Mouse (Mus musculus): ENCODE results near the gene Cep97. TPM values are rescaled to one million over a fixed set of nuclear protein-coding genes. Genes with fewer than 3 reads are reported as not detected.
"Not testable (repeated sequence)": the region's sequence is repeated elsewhere in the genome, so short reads cannot be mapped to it uniquely, and the experiment has no call there.

The Cep97 gene
- polyA plus RNA-seq, 1 experiment from 2014 or later, result 9.3 TPM

DNA sequence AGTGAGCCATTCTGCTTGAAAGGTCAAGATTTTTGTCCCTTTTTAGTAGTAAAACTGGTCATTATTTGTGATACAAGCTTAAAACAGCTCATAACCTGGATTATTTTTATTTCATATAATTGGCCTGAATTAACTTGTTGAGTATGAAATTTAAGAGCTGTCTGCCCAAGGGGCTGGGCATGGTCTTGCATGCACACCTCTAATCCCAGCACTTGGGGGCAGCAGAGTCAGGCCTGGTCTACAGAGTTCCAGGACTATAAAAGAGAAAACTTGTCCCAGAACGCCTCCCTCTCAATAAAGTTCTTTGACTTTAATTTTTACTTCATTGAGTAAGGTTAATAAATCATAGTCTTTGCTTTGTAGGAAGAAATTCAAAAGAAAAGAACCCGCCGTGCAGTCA, 34.5 kb upstream of the Cep97 start:
- 88% methylated on average over 3 of the region's 3 CpGs for WGBS
- DNase-seq (ENCODE audit: low spot score) (no peak), ATAC-seq (replicated peaks; ENCODE audit: low FRiP score) (no peak)
- Histone ChIP-seq H3K9ac (ENCODE audit: low read depth, low read length) (no peak overlapping the region), H3K4me1 (replicated peaks; ENCODE audit: control insufficient read depth, insufficient read depth, low read length) (peaks cover 26% of the 10 kb centered on the region), H3K27me3 (replicated peaks; ENCODE audit: control insufficient read depth, insufficient read depth, low read length) (no peaks in the 10 kb centered on the region), H3K36me3 (ENCODE audit: control insufficient read depth, insufficient read depth, low read length) (peaks cover 29% of the 10 kb centered on the region), H3K9me3 (ENCODE audit: control insufficient read depth, low read length) (no peaks in the 10 kb centered on the region), H3K4me2 (peak overlapping the region; percentile 40; the same call in 1 of the 2 replicates), H3K4me3 (ENCODE audit: low read depth, low read length) (peak overlapping the region; percentile 5; the same call in 1 of the 2 replicates), H3K27ac (ENCODE audit: low read depth, low read length) (no peak overlapping the region)

DNA sequence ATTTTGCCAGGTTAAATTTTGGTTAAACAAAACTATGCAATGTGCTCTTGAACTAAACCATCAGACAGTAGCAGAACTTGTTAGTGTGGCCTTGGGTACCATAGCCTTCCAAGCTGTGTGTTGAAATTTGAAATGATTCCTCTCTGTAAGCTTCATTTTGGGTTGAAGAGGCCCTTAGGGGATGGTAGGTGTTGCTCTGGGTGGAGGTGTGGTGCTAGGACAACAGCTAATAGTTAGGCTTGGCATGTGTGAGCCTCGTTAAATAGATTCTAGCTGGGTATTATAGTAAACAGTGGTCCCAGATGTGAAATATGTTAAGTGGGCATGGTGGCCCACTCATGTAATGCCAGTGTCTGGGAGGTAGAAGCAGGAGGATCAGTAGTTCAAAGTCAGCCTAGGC, 32.6 kb upstream of the Cep97 start:
- Histone ChIP-seq H3K4me1 (replicated peaks; ENCODE audit: control insufficient read depth, insufficient read depth, low read length) (peaks cover 19% of the 10 kb centered on the region), H3K36me3 (ENCODE audit: control insufficient read depth, insufficient read depth, low read length) (peaks cover 29% of the 10 kb centered on the region), H3K4me2 (peak overlapping the region; percentile 86), H3K4me3 (ENCODE audit: low read depth, low read length) (peak overlapping the region; percentile 85), H3K9me3 (ENCODE audit: control insufficient read depth, low read length) (no peaks in the 10 kb centered on the region), H3K27me3 (replicated peaks; ENCODE audit: control insufficient read depth, insufficient read depth, low read length) (no peaks in the 10 kb centered on the region), H3K9ac (ENCODE audit: low read depth, low read length) (peak overlapping the region; percentile 94), H3K27ac (ENCODE audit: low read depth, low read length) (peak overlapping the region; percentile 86; the same call in 1 of the 2 replicates)
- 33% methylated on average over 1 of the region's 1 CpGs for WGBS
- ATAC-seq (replicated peaks; ENCODE audit: low FRiP score), result no peak
- no peak for DNase-seq (ENCODE audit: low spot score)

DNA sequence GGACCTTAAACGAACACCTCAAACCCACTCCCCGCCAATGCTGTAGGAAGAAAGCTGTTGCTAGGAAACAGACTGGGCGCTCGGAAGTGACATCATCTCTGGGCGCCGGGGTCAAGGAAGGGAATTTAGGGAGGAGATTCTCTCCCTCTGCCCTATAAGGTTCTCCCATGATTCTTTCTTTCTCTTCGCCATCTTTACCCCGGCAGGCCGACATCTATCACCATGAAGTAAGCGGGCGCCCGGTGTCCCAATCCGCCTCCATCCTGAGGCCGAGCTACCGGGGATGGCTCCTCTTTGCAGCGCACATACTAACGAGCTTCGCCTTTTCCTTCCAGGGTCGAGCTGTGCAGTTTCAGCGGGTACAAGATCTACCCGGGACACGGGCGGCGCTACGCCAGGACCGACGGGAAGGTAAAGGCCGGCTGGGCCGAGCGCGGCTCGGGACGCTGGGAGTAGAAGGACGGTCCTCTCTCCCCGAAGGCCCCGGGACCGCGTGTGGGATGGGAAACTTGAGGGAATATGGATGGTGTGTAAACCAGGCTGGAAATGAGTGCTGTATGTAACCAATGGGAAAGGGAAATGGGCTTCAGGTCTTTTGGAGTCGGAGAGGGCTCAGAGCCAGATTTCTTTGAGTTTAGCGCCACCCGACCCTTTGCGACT, 31.7 kb upstream of the Cep97 start, which contains the start of gene Rpl24:
Gene Rpl24 (plus strand): TSS at position 64 of the 660 bp plus-strand sequence.
- H3K4me1 ChIP-seq (replicated peaks; ENCODE audit: control insufficient read depth, insufficient read depth, low read length), result peaks cover 17% of the 10 kb centered on the region
- WGBS, result under 1% methylated on average over 42 of the region's 42 CpGs

DNA sequence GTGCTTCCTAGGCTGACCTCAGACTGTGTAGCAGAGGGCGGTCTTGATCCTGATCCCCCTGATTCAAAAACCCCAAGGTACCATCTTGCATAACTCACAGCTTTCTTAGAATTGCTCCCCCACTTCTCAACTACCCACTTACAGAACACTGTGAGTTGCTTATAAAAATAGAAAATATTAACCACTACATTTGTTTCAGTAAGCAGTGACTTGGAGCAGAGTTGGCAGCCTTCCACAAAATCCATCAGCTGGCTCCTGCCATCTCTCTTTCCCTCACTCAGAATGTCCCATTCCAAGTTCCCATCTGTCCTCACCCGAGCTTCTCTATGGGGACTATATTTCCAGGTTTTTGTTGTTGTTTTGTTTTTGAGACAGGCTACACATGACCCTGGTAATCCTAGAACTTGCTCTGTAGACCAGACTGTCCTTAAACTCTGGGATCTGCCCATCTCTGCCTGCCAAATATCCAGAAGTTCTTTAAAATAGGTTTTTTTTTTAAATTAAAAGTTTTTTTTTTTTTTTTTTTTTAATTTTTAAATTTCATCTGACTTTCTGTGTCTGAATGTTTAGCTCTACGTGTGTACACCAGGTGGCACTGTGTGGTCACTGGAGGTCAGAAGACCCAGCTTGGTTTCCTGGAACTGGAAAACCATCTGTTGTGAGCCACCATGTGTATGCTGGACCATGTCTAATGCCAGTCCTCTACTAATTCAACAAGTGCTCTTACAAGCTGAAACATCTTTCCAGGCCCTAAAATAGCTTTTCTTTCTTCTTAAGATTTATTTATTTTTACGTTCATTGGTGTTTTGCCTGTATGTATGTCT, 29.7 kb upstream of the Cep97 start:
- Histone ChIP-seq H3K9me3 (ENCODE audit: control insufficient read depth, low read length) (no peaks in the 10 kb centered on the region), H3K27ac (ENCODE audit: low read depth, low read length) (no peak overlapping the region), H3K36me3 (ENCODE audit: control insufficient read depth, insufficient read depth, low read length) (peaks cover 7% of the 10 kb centered on the region; the same call in 1 of the 2 replicates), H3K4me1 (replicated peaks; ENCODE audit: control insufficient read depth, insufficient read depth, low read length) (peaks cover 11% of the 10 kb centered on the region), H3K27me3 (replicated peaks; ENCODE audit: control insufficient read depth, insufficient read depth, low read length) (no peaks in the 10 kb centered on the region), H3K9ac (ENCODE audit: low read depth, low read length) (no peak overlapping the region), H3K4me3 (ENCODE audit: low read depth, low read length) (no peak overlapping the region), H3K4me2 (no peak overlapping the region)
- no peak for ATAC-seq (replicated peaks; ENCODE audit: low FRiP score)
- 66% methylated on average over 4 of the region's 4 CpGs for WGBS
- no peak for DNase-seq (ENCODE audit: low spot score)

More for the DNA sequence above, 31.7 kb upstream of the Cep97 start, which contains the start of gene Rpl24:
- H3K9ac ChIP-seq (ENCODE audit: low read depth, low read length), result peak within 1 kb of the TSS; percentile 94
- no peaks in the 10 kb centered on the region for H3K27me3 ChIP-seq (replicated peaks; ENCODE audit: control insufficient read depth, insufficient read depth, low read length)
- ATAC-seq (replicated peaks; ENCODE audit: low FRiP score) (peak; percentile 88), DNase-seq (ENCODE audit: low spot score) (peak; percentile 93)
- H3K4me2 ChIP-seq, result peak within 1 kb of the TSS; percentile 86
- no peaks in the 10 kb centered on the region for H3K9me3 ChIP-seq (ENCODE audit: control insufficient read depth, low read length)
- peak within 1 kb of the TSS; percentile 85 for H3K4me3 ChIP-seq (ENCODE audit: low read depth, low read length)
- H3K27ac ChIP-seq (ENCODE audit: low read depth, low read length), result peak within 1 kb of the TSS; percentile 86
- peaks cover 24% of the 10 kb centered on the region for H3K36me3 ChIP-seq (ENCODE audit: control insufficient read depth, insufficient read depth, low read length)

DNA sequence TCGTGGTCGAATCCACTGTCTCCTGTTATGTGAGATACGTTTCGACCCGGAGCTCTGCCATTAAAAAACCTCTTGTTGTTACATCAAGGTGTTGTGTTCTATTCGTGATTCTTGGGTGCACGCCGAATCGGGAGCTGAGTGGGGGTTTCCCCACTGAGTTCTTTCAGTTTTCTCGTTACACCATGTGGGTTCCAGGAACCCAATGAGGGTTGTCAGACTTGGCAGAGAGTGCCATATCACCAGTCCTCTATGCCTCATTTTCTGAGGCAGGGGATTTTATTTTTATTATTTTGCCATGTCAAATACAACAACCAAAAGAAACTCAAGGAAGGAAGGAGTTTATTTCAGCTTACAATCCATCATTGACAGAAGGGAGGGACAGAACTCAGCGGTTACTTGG, 28.4 kb upstream of the Cep97 start:
- not testable (repeated sequence) for ATAC-seq (replicated peaks; ENCODE audit: low FRiP score); DNase-seq (ENCODE audit: low spot score); H3K4me1 ChIP-seq (replicated peaks; ENCODE audit: control insufficient read depth, insufficient read depth, low read length); H3K27ac ChIP-seq (ENCODE audit: low read depth, low read length); H3K4me3 ChIP-seq (ENCODE audit: low read depth, low read length); H3K36me3 ChIP-seq (ENCODE audit: control insufficient read depth, insufficient read depth, low read length); H3K27me3 ChIP-seq (replicated peaks; ENCODE audit: control insufficient read depth, insufficient read depth, low read length); H3K9ac ChIP-seq (ENCODE audit: low read depth, low read length); H3K4me2 ChIP-seq; H3K9me3 ChIP-seq (ENCODE audit: control insufficient read depth, low read length)
- WGBS, result 85% methylated on average over 5 of the region's 11 CpGs

DNA sequence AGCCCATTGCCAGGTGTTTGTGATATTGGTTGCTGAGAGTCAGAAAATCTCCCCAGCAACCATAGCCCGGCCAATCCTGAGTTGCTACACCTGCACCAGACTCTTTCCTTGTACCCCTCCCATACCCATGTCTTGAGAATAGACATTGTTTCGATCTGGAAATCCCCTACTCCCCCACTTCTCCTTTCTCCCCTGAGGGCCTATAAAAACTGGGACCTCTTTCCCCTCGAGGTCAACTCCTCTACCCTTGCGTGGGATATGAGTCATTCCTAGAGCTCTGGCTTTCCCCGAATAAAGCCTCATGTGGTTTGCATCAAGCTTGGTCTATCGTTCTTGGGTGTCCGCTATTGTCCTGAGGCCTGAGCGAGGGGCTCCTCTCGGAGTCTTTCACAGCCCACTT, 19.5 kb upstream of the Cep97 start:
- H3K4me1 ChIP-seq (replicated peaks; ENCODE audit: control insufficient read depth, insufficient read depth, low read length); H3K9ac ChIP-seq (ENCODE audit: low read depth, low read length); ATAC-seq (replicated peaks; ENCODE audit: low FRiP score); H3K4me2 ChIP-seq; H3K27me3 ChIP-seq (replicated peaks; ENCODE audit: control insufficient read depth, insufficient read depth, low read length); DNase-seq (ENCODE audit: low spot score); H3K9me3 ChIP-seq (ENCODE audit: control insufficient read depth, low read length); H3K4me3 ChIP-seq (ENCODE audit: low read depth, low read length); H3K27ac ChIP-seq (ENCODE audit: low read depth, low read length); H3K36me3 ChIP-seq (ENCODE audit: control insufficient read depth, insufficient read depth, low read length): not testable (repeated sequence)
- 88% methylated on average over 9 of the region's 9 CpGs for WGBS

DNA sequence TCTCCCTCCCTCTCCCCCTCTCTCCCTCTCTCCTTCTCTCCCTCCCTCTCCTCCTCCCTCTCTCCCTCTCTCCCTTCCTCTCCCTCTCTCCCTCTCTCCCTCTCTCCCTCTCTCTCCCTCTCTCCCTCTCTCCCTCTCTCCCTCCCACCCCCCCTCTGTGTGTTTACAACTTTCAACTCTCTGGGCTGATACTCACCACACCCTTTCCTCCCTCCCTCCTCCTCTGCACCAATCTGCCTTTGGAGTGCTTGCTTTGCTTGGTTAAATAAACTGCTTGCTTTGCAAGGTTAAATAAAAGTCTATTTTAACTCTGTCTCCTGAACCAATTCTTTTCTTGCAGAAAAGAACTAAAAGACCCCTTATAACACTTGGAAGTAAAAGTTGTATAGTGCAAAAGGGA, 18.1 kb upstream of the Cep97 start:
- ATAC-seq (replicated peaks; ENCODE audit: low FRiP score), result no peak
- H3K4me2 ChIP-seq, result no peak overlapping the region
- no peaks in the 10 kb centered on the region for H3K36me3 ChIP-seq (ENCODE audit: control insufficient read depth, insufficient read depth, low read length)
- no peak for DNase-seq (ENCODE audit: low spot score)
- H3K9me3 ChIP-seq (ENCODE audit: control insufficient read depth, low read length), result no peaks in the 10 kb centered on the region
- 0 out of 2 replicates have a peak, but pooled peaks cover 3% of the 10 kb centered on the region for H3K4me1 ChIP-seq (replicated peaks; ENCODE audit: control insufficient read depth, insufficient read depth, low read length)
- H3K27ac ChIP-seq (ENCODE audit: low read depth, low read length), result no peak overlapping the region
- no peak overlapping the region for H3K4me3 ChIP-seq (ENCODE audit: low read depth, low read length)
- H3K27me3 ChIP-seq (replicated peaks; ENCODE audit: control insufficient read depth, insufficient read depth, low read length), result no peaks in the 10 kb centered on the region
- H3K9ac ChIP-seq (ENCODE audit: low read depth, low read length), result no peak overlapping the region

DNA sequence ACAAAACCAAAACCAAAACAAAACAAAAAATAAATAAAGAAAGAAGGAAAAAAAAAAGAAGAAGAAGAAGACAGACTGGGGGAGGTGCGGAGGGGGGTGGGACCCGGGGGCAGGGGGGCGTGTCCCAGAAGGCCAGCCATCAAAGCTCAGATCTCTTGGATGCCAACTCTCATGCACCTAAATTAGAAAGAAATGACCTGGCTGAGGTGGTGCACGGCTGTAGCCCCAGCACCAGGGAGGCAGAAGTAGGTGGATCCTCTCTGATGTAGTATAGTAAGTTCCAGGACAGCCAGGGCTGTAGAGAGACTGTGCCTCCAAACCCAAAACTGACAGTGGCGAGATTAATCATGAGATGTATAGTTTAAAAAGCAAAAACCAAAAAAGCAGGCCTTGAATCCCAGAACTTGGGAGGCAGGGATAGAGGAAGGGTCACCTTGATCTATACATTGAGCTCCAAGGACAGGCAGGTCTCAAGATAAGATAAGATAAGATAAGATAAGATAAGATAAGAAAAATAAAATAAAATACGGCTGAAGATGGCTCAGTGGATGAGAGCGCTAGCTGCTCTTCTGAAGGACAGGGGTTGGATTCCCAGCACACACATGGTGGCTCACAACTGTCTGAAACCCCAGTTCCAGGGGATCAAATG, 17.1 kb upstream of the Cep97 start:
- Histone ChIP-seq H3K4me2 (peak overlapping the region; percentile 45; the same call in 1 of the 2 replicates), H3K36me3 (ENCODE audit: control insufficient read depth, insufficient read depth, low read length) (no peaks in the 10 kb centered on the region), H3K4me1 (replicated peaks; ENCODE audit: control insufficient read depth, insufficient read depth, low read length) (0 out of 2 replicates have a peak, but pooled peaks cover 3% of the 10 kb centered on the region), H3K27ac (ENCODE audit: low read depth, low read length) (no peak overlapping the region), H3K4me3 (ENCODE audit: low read depth, low read length) (no peak overlapping the region), H3K9ac (ENCODE audit: low read depth, low read length) (no peak overlapping the region), H3K9me3 (ENCODE audit: control insufficient read depth, low read length) (no peaks in the 10 kb centered on the region), H3K27me3 (replicated peaks; ENCODE audit: control insufficient read depth, insufficient read depth, low read length) (no peaks in the 10 kb centered on the region)
- WGBS, result 59% methylated on average over 7 of the region's 7 CpGs
- DNase-seq (ENCODE audit: low spot score), result no peak
- ATAC-seq (replicated peaks; ENCODE audit: low FRiP score), result peak; percentile 51; the same call in 1 of the 2 replicates

Data from liver, embryonic 11.5 days (tissue).